Mouse (Mus musculus): Measurements from ENCODE around the gene Myh14. TPM values are rescaled to one million over a fixed set of nuclear protein-coding genes. Genes with fewer than 3 reads are reported as not detected.

Gene Myh14
- polyA plus RNA-seq, 1 experiment from 2014 or later: 33.6 TPM

DNA sequence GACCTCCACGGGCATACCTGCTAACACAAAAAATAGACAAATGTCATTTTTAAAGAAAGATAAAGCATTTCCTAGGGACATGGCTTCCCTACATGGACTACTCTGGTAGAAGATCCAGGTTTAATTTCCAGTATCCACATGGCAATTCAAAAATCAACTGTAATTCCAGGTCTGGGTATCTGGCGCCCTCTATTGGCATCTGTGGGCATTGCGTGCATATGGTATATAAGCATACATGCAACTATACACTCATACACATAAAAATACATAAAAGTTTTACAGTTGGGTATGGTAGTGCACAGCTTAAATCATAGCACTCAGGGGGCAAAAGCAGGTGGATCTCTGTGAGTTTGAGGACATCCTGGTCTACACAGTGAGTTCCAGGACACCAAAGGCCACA is 33.7 kb upstream of the Myh14 start:
- H3K4me2 ChIP-seq: no peak overlapping the region
- no peaks in the 10 kb centered on the region for H3K36me3 ChIP-seq (ENCODE audit: insufficient read depth)
- H3K9ac ChIP-seq: no peak overlapping the region
- 48% methylated on average over 3 of the region's 3 CpGs for WGBS
- no peak overlapping the region for H3K4me3 ChIP-seq (ENCODE audit: low read depth, low read length)
- DNase-seq (peak; percentile 67), ATAC-seq (ENCODE audit: insufficient read depth) (no peak)
- peak; percentile 67 for TF ChIP-seq CTCF (IDR thresholded peaks at IDR 0.05; ENCODE audit: low read depth)
- H3K27ac ChIP-seq (ENCODE audit: low read depth): no peak overlapping the region
- no peaks in the 10 kb centered on the region for H3K9me3 ChIP-seq (ENCODE audit: low read depth, low read length)
- no peaks in the 10 kb centered on the region for H3K4me1 ChIP-seq (ENCODE audit: insufficient read depth)
- no peaks in the 10 kb centered on the region for H3K27me3 ChIP-seq (ENCODE audit: insufficient read depth, low read length)

- Histone ChIP-seq H3K27ac (ENCODE audit: low read depth) (no peak overlapping the region), H3K27me3 (ENCODE audit: insufficient read depth, low read length) (no peaks in the 10 kb centered on the region), H3K4me2 (no peak overlapping the region), H3K36me3 (ENCODE audit: insufficient read depth) (no peaks in the 10 kb centered on the region), H3K4me1 (ENCODE audit: insufficient read depth) (no peaks in the 10 kb centered on the region), H3K4me3 (ENCODE audit: low read depth, low read length) (no peak overlapping the region), H3K9ac (no peak overlapping the region), H3K9me3 (ENCODE audit: low read depth, low read length) (no peaks in the 10 kb centered on the region)
- ATAC-seq (ENCODE audit: insufficient read depth) (no peak), DNase-seq (no peak)
- WGBS: 66% methylated on average over 8 of the region's 8 CpGs
- no peak for TF ChIP-seq CTCF (IDR thresholded peaks at IDR 0.05; ENCODE audit: low read depth)
These were observed 32.3 kb upstream of the Myh14 start for GRCm38 (mm10) chr7:44702985-44703384.

GRCm38 (mm10) chr7:44701921-44702320 is 31.3 kb upstream of the Myh14 start:
- no peaks in the 10 kb centered on the region for H3K36me3 ChIP-seq (ENCODE audit: insufficient read depth)
- no peak overlapping the region for H3K27ac ChIP-seq (ENCODE audit: low read depth)
- peaks cover 5% of the 10 kb centered on the region for H3K4me1 ChIP-seq (ENCODE audit: insufficient read depth)
- no peaks in the 10 kb centered on the region for H3K9me3 ChIP-seq (ENCODE audit: low read depth, low read length)
- no peaks in the 10 kb centered on the region for H3K27me3 ChIP-seq (ENCODE audit: insufficient read depth, low read length)
- H3K4me3 ChIP-seq (ENCODE audit: low read depth, low read length): no peak overlapping the region
- ATAC-seq (ENCODE audit: insufficient read depth) (no peak), DNase-seq (peak; percentile 56)
- WGBS: 12% methylated on average over 5 of the region's 6 CpGs
- no peak overlapping the region for H3K4me2 ChIP-seq
- no peak overlapping the region for H3K9ac ChIP-seq
- peak; percentile 73 for TF ChIP-seq CTCF (IDR thresholded peaks at IDR 0.05; ENCODE audit: low read depth)

DNA sequence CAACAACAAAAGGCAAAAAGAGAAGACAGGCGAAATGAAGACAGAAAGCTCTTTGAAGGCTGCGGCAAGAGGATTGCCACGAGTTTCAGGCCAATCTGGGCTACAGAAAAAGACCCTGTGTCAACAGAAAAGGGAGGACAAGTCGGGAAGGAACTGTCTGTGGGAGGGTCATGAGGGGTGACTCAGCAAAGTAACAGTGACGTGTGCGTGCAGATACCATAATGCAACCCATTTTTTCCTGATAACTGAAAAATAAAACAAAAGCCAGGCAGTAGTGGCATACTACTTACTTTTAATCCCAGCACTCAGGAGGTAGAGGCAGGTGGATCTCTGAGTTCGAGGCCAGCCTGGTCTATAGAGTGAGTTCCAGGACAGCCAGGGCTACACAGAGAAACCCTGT is 27.3 kb upstream of the Myh14 start:
- Histone ChIP-seq H3K4me3 (ENCODE audit: low read depth, low read length) (no peak overlapping the region), H3K9ac (no peak overlapping the region), H3K27me3 (ENCODE audit: insufficient read depth, low read length) (no peaks in the 10 kb centered on the region), H3K4me1 (ENCODE audit: insufficient read depth) (peaks cover 5% of the 10 kb centered on the region), H3K4me2 (no peak overlapping the region), H3K36me3 (ENCODE audit: insufficient read depth) (no peaks in the 10 kb centered on the region), H3K9me3 (ENCODE audit: low read depth, low read length) (no peaks in the 10 kb centered on the region), H3K27ac (ENCODE audit: low read depth) (peak overlapping the region; percentile 84)
- no peak for TF ChIP-seq CTCF (IDR thresholded peaks at IDR 0.05; ENCODE audit: low read depth)
- DNase-seq: no peak
- 43% methylated on average over 7 of the region's 7 CpGs for WGBS
- no peak for ATAC-seq (ENCODE audit: insufficient read depth)

- no peaks in the 10 kb centered on the region for H3K9me3 ChIP-seq (ENCODE audit: low read depth, low read length)
- no peaks in the 10 kb centered on the region for H3K36me3 ChIP-seq (ENCODE audit: insufficient read depth)
- no peak for TF ChIP-seq CTCF (IDR thresholded peaks at IDR 0.05; ENCODE audit: low read depth)
- H3K27ac ChIP-seq (ENCODE audit: low read depth): peak overlapping the region; percentile 84
- no peak overlapping the region for H3K9ac ChIP-seq
- DNase-seq (peak; percentile 74), ATAC-seq (ENCODE audit: insufficient read depth) (peak; percentile 79)
- H3K4me1 ChIP-seq (ENCODE audit: insufficient read depth): peaks cover 5% of the 10 kb centered on the region
- H3K27me3 ChIP-seq (ENCODE audit: insufficient read depth, low read length): no peaks in the 10 kb centered on the region
- peak overlapping the region; percentile 25; the same call in 1 of the 2 replicates for H3K4me2 ChIP-seq
- no peak overlapping the region for H3K4me3 ChIP-seq (ENCODE audit: low read depth, low read length)
- WGBS: 9% methylated on average over 20 of the region's 20 CpGs
These were observed 26.6 kb upstream of the Myh14 start for GRCm38 (mm10) chr7:44697191-44697710.

- Histone ChIP-seq H3K9ac (no peak overlapping the region), H3K27me3 (ENCODE audit: insufficient read depth, low read length) (no peaks in the 10 kb centered on the region), H3K4me2 (no peak overlapping the region), H3K4me3 (ENCODE audit: low read depth, low read length) (no peak overlapping the region), H3K4me1 (ENCODE audit: insufficient read depth) (peaks cover 5% of the 10 kb centered on the region), H3K9me3 (ENCODE audit: low read depth, low read length) (no peaks in the 10 kb centered on the region), H3K27ac (ENCODE audit: low read depth) (no peak overlapping the region), H3K36me3 (ENCODE audit: insufficient read depth) (no peaks in the 10 kb centered on the region)
- WGBS: 75% methylated on average over 4 of the region's 4 CpGs
- no peak for ATAC-seq (ENCODE audit: insufficient read depth)
- DNase-seq: no peak
- TF ChIP-seq CTCF (IDR thresholded peaks at IDR 0.05; ENCODE audit: low read depth): no peak
These were observed 24.6 kb upstream of the Myh14 start for GRCm38 (mm10) chr7:44695223-44695622.

DNA sequence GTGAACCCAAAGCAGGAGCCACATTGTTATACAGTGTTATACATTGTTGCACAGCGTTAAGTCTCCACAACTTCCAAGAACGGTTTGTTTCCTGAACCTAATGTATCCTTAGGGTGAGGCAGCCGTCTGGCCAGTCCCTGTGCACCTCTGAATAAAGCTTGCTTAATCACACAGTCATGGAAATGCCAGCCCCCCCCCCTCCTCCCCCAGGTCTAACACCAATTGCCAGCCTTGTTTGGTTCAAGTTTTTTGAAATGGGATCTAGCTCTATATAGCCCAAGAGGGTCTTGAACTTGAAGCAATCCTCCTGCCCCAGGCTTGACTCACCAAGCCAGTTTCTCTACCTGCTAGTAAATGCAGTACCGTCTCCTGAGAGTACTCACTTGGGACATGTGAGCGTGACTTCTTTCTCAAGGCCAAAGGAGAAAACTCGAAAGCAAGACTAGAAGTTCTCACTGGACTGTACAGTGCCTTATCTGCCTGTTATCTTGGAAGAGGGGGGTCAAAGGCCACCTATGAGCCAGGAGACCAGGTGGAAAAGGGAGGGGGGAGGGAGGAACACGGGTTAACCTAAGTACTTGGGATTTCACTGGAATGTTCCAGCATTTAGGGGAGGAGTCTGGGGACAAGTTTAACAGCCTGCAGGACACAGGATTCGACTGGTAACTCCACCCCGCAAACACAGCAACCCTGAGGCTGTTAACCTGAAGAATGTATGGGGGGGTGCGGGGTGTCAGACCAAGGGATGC is 23.0 kb upstream of the Myh14 start:
- Histone ChIP-seq H3K36me3 (ENCODE audit: insufficient read depth) (no peaks in the 10 kb centered on the region), H3K4me1 (ENCODE audit: insufficient read depth) (peaks cover 5% of the 10 kb centered on the region), H3K9ac (no peak overlapping the region), H3K9me3 (ENCODE audit: low read depth, low read length) (no peaks in the 10 kb centered on the region), H3K4me3 (ENCODE audit: low read depth, low read length) (no peak overlapping the region), H3K27me3 (ENCODE audit: insufficient read depth, low read length) (no peaks in the 10 kb centered on the region), H3K4me2 (no peak overlapping the region), H3K27ac (ENCODE audit: low read depth) (peak overlapping the region; percentile 7; the same call in 1 of the 2 replicates)
- WGBS: 48% methylated on average over 10 of the region's 10 CpGs
- DNase-seq: no peak
- no peak for TF ChIP-seq CTCF (IDR thresholded peaks at IDR 0.05; ENCODE audit: low read depth)
- ATAC-seq (ENCODE audit: insufficient read depth): no peak
